Mouse (Mus musculus): Measurements from ENCODE around the gene Rab3d. TPM values are rescaled to one million over a fixed set of nuclear protein-coding genes. Genes with fewer than 3 reads are reported as not detected.
"Not testable (repeated sequence)": the region's sequence is repeated elsewhere in the genome, so short reads cannot be mapped to it uniquely, and the experiment has no call there.

Rab3d gene
- polyA plus RNA-seq, 1 experiment from 2014 or later = 15.2 TPM

GRCm38 (mm10) chr9:21862181-21862580, 55.8 kb downstream of the Rab3d start:
- Histone ChIP-seq H3K9ac (no peak overlapping the region), H3K4me2 (replicated peaks) (no peak overlapping the region), H3K27ac (no peak overlapping the region), H3K27me3 (ENCODE audit: control insufficient read depth, insufficient read depth, low read length) (no peaks in the 10 kb centered on the region), H3K9me3 (ENCODE audit: control insufficient read depth, low read length) (peaks cover 5% of the 10 kb centered on the region), H3K36me3 (replicated peaks; ENCODE audit: control insufficient read depth, insufficient read depth) (no peaks in the 10 kb centered on the region), H3K4me3 (replicated peaks; ENCODE audit: low read length) (no peak overlapping the region), H3K4me1 (replicated peaks; ENCODE audit: control insufficient read depth, insufficient read depth, low read length) (no peaks in the 10 kb centered on the region)
- 48% methylated on average over 1 of the region's 1 CpGs for WGBS
- DNase-seq (ENCODE audit: low spot score) = no peak
- ATAC-seq (ENCODE audit: low FRiP score) = no peak

GRCm38 (mm10) chr9:21860349-21860748, 57.6 kb downstream of the Rab3d start:
- H3K27me3 ChIP-seq (ENCODE audit: control insufficient read depth, insufficient read depth, low read length); H3K9ac ChIP-seq; H3K9me3 ChIP-seq (ENCODE audit: control insufficient read depth, low read length); H3K4me2 ChIP-seq (replicated peaks); DNase-seq (ENCODE audit: low spot score); H3K4me3 ChIP-seq (replicated peaks; ENCODE audit: low read length); H3K36me3 ChIP-seq (replicated peaks; ENCODE audit: control insufficient read depth, insufficient read depth); H3K27ac ChIP-seq; H3K4me1 ChIP-seq (replicated peaks; ENCODE audit: control insufficient read depth, insufficient read depth, low read length); ATAC-seq (ENCODE audit: low FRiP score): not testable (repeated sequence)
- 63% methylated on average over 6 of the region's 6 CpGs for WGBS

GRCm38 (mm10) chr9:21859606-21860005, 58.4 kb downstream of the Rab3d start:
- H3K27me3 ChIP-seq (ENCODE audit: control insufficient read depth, insufficient read depth, low read length) = no peaks in the 10 kb centered on the region
- no peak overlapping the region for H3K27ac ChIP-seq
- no peaks in the 10 kb centered on the region for H3K4me1 ChIP-seq (replicated peaks; ENCODE audit: control insufficient read depth, insufficient read depth, low read length)
- no peak overlapping the region for H3K9ac ChIP-seq
- no peak overlapping the region for H3K4me3 ChIP-seq (replicated peaks; ENCODE audit: low read length)
- peaks cover 5% of the 10 kb centered on the region for H3K9me3 ChIP-seq (ENCODE audit: control insufficient read depth, low read length)
- H3K4me2 ChIP-seq (replicated peaks) = no peak overlapping the region
- DNase-seq (ENCODE audit: low spot score) (no peak), ATAC-seq (ENCODE audit: low FRiP score) (no peak)
- WGBS = 92% methylated on average over 3 of the region's 3 CpGs
- no peaks in the 10 kb centered on the region for H3K36me3 ChIP-seq (replicated peaks; ENCODE audit: control insufficient read depth, insufficient read depth)

- H3K9me3 ChIP-seq (ENCODE audit: control insufficient read depth, low read length) = peaks cover 5% of the 10 kb centered on the region
- no peaks in the 10 kb centered on the region for H3K4me1 ChIP-seq (replicated peaks; ENCODE audit: control insufficient read depth, insufficient read depth, low read length)
- WGBS = 75% methylated on average over 6 of the region's 6 CpGs
- H3K27ac ChIP-seq = no peak overlapping the region
- H3K9ac ChIP-seq = no peak overlapping the region
- ATAC-seq (ENCODE audit: low FRiP score) (no peak), DNase-seq (ENCODE audit: low spot score) (no peak)
- H3K4me2 ChIP-seq (replicated peaks) = no peak overlapping the region
- no peak overlapping the region for H3K4me3 ChIP-seq (replicated peaks; ENCODE audit: low read length)
- no peaks in the 10 kb centered on the region for H3K27me3 ChIP-seq (ENCODE audit: control insufficient read depth, insufficient read depth, low read length)
- H3K36me3 ChIP-seq (replicated peaks; ENCODE audit: control insufficient read depth, insufficient read depth) = no peaks in the 10 kb centered on the region
Observed at GRCm38 (mm10) chr9:21858084-21858483, 59.9 kb downstream of the Rab3d start.

- ATAC-seq (ENCODE audit: low FRiP score) = no peak
- WGBS = 74% methylated on average over 2 of the region's 2 CpGs
Observed at GRCm38 (mm10) chr9:21857501-21857900, 60.5 kb downstream of the Rab3d start.

More at GRCm38 (mm10) chr9:21857501-21857900, 60.5 kb downstream of the Rab3d start:
- peaks cover 5% of the 10 kb centered on the region for H3K9me3 ChIP-seq (ENCODE audit: control insufficient read depth, low read length)
- H3K36me3 ChIP-seq (replicated peaks; ENCODE audit: control insufficient read depth, insufficient read depth) = no peaks in the 10 kb centered on the region
- H3K27ac ChIP-seq = no peak overlapping the region
- no peak overlapping the region for H3K4me3 ChIP-seq (replicated peaks; ENCODE audit: low read length)
- H3K4me2 ChIP-seq (replicated peaks) = no peak overlapping the region
- no peak overlapping the region for H3K9ac ChIP-seq
- no peaks in the 10 kb centered on the region for H3K4me1 ChIP-seq (replicated peaks; ENCODE audit: control insufficient read depth, insufficient read depth, low read length)
- no peak for DNase-seq (ENCODE audit: low spot score)
- no peaks in the 10 kb centered on the region for H3K27me3 ChIP-seq (ENCODE audit: control insufficient read depth, insufficient read depth, low read length)

Other genes starting within 250 kb of the Rab3d start
- gene Ldlr, start 194.7 kb downstream of the Rab3d start, polyA plus RNA-seq (2014; fragmentation: Nextera tagmentation; extraction: Ambion mirVana) = 7.3 and 7.9 TPM in 2 replicates
- gene Spc24, start 157.9 kb downstream of the Rab3d start, polyA plus RNA-seq (2014; fragmentation: Nextera tagmentation; extraction: Ambion mirVana) = 17.7 and 18.7 TPM in 2 replicates
- 3.0 and 3.3 TPM in 2 replicates for gene Kank2, start 119.4 kb downstream of the Rab3d start, polyA plus RNA-seq (2014; fragmentation: Nextera tagmentation; extraction: Ambion mirVana)
- 0.33 and 0.62 TPM in 2 replicates for gene Angptl8, start 82.7 kb downstream of the Rab3d start, polyA plus RNA-seq (2014; fragmentation: Nextera tagmentation; extraction: Ambion mirVana)
- 16.3 and 18.0 TPM in 2 replicates for gene Dock6, start 65.6 kb downstream of the Rab3d start, polyA plus RNA-seq (2014; fragmentation: Nextera tagmentation; extraction: Ambion mirVana)
- gene Ccdc159, start 9.3 kb upstream of the Rab3d start, polyA plus RNA-seq (2014; fragmentation: Nextera tagmentation; extraction: Ambion mirVana) = 5.6 and 8.3 TPM in 2 replicates
- gene Tmem205, start 9.4 kb upstream of the Rab3d start, polyA plus RNA-seq (2014; fragmentation: Nextera tagmentation; extraction: Ambion mirVana) = 45.2 and 58.9 TPM in 2 replicates
- 90.6 and 102 TPM in 2 replicates for gene Plppr2, start 18.8 kb upstream of the Rab3d start, polyA plus RNA-seq (2014; fragmentation: Nextera tagmentation; extraction: Ambion mirVana)
- gene Swsap1, start 37.6 kb upstream of the Rab3d start, polyA plus RNA-seq (2014; fragmentation: Nextera tagmentation; extraction: Ambion mirVana) = 18.2 and 19.9 TPM in 2 replicates
- gene Epor, start 45.3 kb upstream of the Rab3d start, polyA plus RNA-seq (2014; fragmentation: Nextera tagmentation; extraction: Ambion mirVana) = 1.4 and 2.4 TPM in 2 replicates
- 1.3 and 1.9 TPM in 2 replicates for gene Rgl3, start 71.3 kb upstream of the Rab3d start, polyA plus RNA-seq (2014; fragmentation: Nextera tagmentation; extraction: Ambion mirVana)
- gene Ccdc151, start 84.4 kb upstream of the Rab3d start, polyA plus RNA-seq (2014; fragmentation: Nextera tagmentation; extraction: Ambion mirVana) = 4.1 and 6.2 TPM in 2 replicates
- 70.1 and 73.6 TPM in 2 replicates for gene Prkcsh, start 84.6 kb upstream of the Rab3d start, polyA plus RNA-seq (2014; fragmentation: Nextera tagmentation; extraction: Ambion mirVana)
- 129 and 130 TPM in 2 replicates for gene Elavl3, start 133.8 kb upstream of the Rab3d start, polyA plus RNA-seq (2014; fragmentation: Nextera tagmentation; extraction: Ambion mirVana)
- not detected in 2 replicates for gene Gm49318, start 153.1 kb upstream of the Rab3d start, polyA plus RNA-seq (2014; fragmentation: Nextera tagmentation; extraction: Ambion mirVana)
- gene Zfp653, start 153.2 kb upstream of the Rab3d start, polyA plus RNA-seq (2014; fragmentation: Nextera tagmentation; extraction: Ambion mirVana) = 12.4 and 13.3 TPM in 2 replicates
- 49.3 and 54.4 TPM in 2 replicates for gene Ecsit, start 167.2 kb upstream of the Rab3d start, polyA plus RNA-seq (2014; fragmentation: Nextera tagmentation; extraction: Ambion mirVana)
- gene Cnn1, start 181.0 kb upstream of the Rab3d start, polyA plus RNA-seq (2014; fragmentation: Nextera tagmentation; extraction: Ambion mirVana) = 1.0 and 1.1 TPM in 2 replicates
- 192 and 193 TPM in 2 replicates for gene Elof1, start 199.0 kb upstream of the Rab3d start, polyA plus RNA-seq (2014; fragmentation: Nextera tagmentation; extraction: Ambion mirVana)
- gene Acp5, start 217.5 kb upstream of the Rab3d start, polyA plus RNA-seq (2014; fragmentation: Nextera tagmentation; extraction: Ambion mirVana) = 0.47 and 0.60 TPM in 2 replicates
- gene Pigyl, start 238.7 kb upstream of the Rab3d start, polyA plus RNA-seq (2014; fragmentation: Nextera tagmentation; extraction: Ambion mirVana) = 78.5 and 101 TPM in 2 replicates